Mouse (Mus musculus): ENCODE data around the gene Olfr700.
"Not testable (repeated sequence)": the region's sequence is repeated elsewhere in the genome, so short reads cannot be mapped to it uniquely, and the experiment has no call there.

Olfr700 gene

DNA sequence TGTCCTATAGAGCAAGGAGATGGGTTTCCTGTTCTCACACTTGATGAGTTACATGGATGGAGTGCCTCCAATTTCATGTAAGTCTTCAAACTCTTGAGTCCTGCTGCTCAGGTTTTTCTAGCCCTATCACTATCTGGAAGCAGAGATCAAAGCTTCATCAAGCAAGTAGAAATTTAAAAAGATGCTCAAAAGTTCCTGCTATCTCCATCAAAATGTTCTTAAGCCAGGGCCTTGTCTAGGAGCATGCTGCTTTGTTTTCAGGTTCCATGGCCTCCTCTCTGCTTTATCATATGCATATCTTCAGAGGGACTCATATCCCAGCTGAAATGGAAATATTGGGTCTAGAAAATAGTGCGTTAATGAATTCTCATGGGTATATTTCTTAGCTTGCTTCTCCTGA is at the start of gene Olfr700:
Gene Olfr700, minus strand, starts transcription at position 101 of the 400 bp plus-strand sequence.
- DNase-seq (ENCODE audit: extremely low spot score, low spot score): no peak

GRCm38 (mm10) chr7:106843060-106843459 is 34.4 kb upstream of the Olfr700 start, which contains the start of gene Olfr703:
Olfr703 (plus strand) TSS chr7:106843360.
- DNase-seq (ENCODE audit: extremely low spot score, low spot score): no peak

DNA sequence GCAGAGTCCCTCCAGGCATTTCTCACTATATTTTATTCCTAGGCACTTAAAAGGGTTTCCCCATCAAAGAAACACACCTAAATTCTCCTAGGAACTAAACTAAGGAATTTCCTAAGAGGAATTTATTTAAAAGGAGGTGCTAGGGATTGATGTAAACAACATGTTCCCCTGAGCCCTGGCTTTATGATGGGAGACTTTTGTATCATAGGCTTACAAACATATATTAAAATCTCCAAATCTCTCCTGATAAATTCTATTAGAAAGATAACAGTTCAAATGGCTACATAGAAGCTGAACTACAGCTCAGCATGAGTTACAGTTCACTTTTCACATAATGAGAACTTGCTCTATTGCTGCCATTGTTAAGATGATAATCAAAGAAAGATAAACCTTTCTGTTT is 25.2 kb upstream of the Olfr700 start, which contains the start of gene Olfr702:
Gene Olfr702, minus strand, starts transcription at position 101 of the 400 bp plus-strand sequence.
- no peak for DNase-seq (ENCODE audit: extremely low spot score, low spot score)

GRCm38 (mm10) chr7:106818414-106818813 is 9.8 kb upstream of the Olfr700 start:
- DNase-seq (ENCODE audit: extremely low spot score, low spot score): no peak

- no peak for DNase-seq (ENCODE audit: extremely low spot score, low spot score)
Observed at GRCm38 (mm10) chr7:106815775-106816174, 7.1 kb upstream of the Olfr700 start.

DNA sequence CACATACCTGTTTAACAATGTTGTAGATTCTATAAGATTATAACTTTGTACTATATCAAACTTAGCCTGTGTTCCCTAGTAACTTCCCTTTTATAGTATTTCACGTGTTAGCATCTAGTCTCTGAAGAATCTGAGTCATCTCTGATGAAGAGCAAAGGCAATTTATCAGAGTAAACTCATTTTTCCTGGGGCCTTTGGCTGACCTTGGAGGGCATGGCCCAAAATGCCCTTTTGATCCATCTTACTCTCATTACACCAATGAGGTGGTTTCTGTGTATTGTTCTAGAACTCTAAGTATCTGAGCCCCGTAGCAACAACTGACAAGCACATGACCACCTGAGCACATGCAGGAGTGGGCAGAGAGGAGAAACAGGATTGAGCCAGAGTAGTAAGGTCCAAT is 5.2 kb upstream of the Olfr700 start, which contains the start of gene Olfr701:
Gene Olfr701, plus strand, starts transcription at position 301 of the 400 bp plus-strand sequence.
- DNase-seq (ENCODE audit: extremely low spot score, low spot score): no peak

- no peak for DNase-seq (ENCODE audit: extremely low spot score, low spot score)
Observed at GRCm38 (mm10) chr7:106793098-106793497, 15.5 kb downstream of the Olfr700 start, which contains the start of gene Olfr699. Olfr699 (minus strand) TSS chr7:106793198.

- DNase-seq (ENCODE audit: extremely low spot score, low spot score): no peak
Observed at GRCm38 (mm10) chr7:106788330-106788729, 20.3 kb downstream of the Olfr700 start.

GRCm38 (mm10) chr7:106761008-106761407 is 47.6 kb downstream of the Olfr700 start:
- DNase-seq (ENCODE audit: extremely low spot score, low spot score): not testable (repeated sequence)

GRCm38 (mm10) chr7:106758800-106759199 is 49.8 kb downstream of the Olfr700 start:
- no peak for DNase-seq (ENCODE audit: extremely low spot score, low spot score)
